Mouse (Mus musculus) olfactory bulb, adult 2 months (tissue): ENCODE measurements around the gene Tspan3.

Experiments used
- CTCF ChIP-seq: fragments of 200-500 bp; IDR thresholded peaks from 2 replicates; pipeline ENCODE4 v1.5.1; 2012; ENCODE audit warnings: low read depth, mild to moderate bottlenecking, low read length, moderate library complexity; ENCODE audit not compliant: insufficient read depth
- POLR2A ChIP-seq: fragments of 200-500 bp; IDR thresholded peaks from 2 replicates; pipeline ENCODE4 v1.6.1; 2012; ENCODE audit warnings: mild to moderate bottlenecking, low read depth, low read length, moderate library complexity; ENCODE audit not compliant: insufficient read depth

- TF ChIP-seq CTCF = no peak
- no peak for TF ChIP-seq POLR2A
Measured at GRCm38 (mm10) chr9:56152482-56153007, 12.7 kb downstream of the Tspan3 start.
